In the genomic region with DNA sequence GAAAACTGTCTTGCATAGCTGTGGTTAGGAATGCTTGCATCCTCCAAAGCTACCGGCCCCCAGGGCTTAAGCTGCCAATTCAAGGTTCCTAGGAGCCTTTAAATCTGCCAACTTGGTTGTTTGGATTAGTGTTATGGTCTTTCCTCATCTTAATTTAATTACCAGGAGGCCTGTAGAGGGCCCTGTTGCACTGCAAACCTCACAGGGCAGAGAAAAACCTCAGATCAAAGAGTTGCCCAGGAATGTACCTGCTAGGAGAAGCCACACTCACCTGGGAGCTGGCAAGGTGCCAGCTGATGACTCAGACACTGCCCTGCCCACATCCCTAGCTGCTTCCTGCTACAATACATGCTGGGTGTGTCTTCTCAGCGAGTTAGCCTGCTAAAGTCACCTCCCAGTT, we compare ENCODE assay signal across 8 mouse cellular contexts. TPM values are rescaled to one million over a fixed set of nuclear protein-coding genes. Genes with fewer than 3 reads are reported as not detected.
DNase-seq lines count a peak whose midpoint lies in the region; ATAC-seq and TF ChIP-seq lines count a peak whose summit lies in the region.

No protein-coding gene starts in this region.

- H3K4me1 ChIP-seq in liver, embryonic 11.5 days (replicated peaks; ENCODE audit: control insufficient read depth, insufficient read depth, low read length): no peaks in the 10 kb centered on the region
- no peaks in the 10 kb centered on the region for H3K4me1 ChIP-seq in intestine, embryonic 15.5 days (replicated peaks)
- no peaks in the 10 kb centered on the region for H3K4me1 ChIP-seq in lung, embryonic 14.5 days (ENCODE audit: insufficient read depth)

- WGBS in liver, embryonic 11.5 days: 17% methylated on average over 2 of the region's 2 CpGs
- 13% methylated on average over 2 of the region's 2 CpGs for WGBS in intestine, embryonic 15.5 days
- whole genome bisulfite sequencing in lung, embryonic 14.5 days: 11% methylated on average over 2 of the region's 2 CpGs

- no peak overlapping the region for H3K27ac ChIP-seq in liver, embryonic 11.5 days (ENCODE audit: low read depth, low read length)
- H3K27ac ChIP-seq in intestine, embryonic 15.5 days: no peak overlapping the region
- no peak overlapping the region for H3K27ac ChIP-seq in lung, embryonic 14.5 days (ENCODE audit: low read depth)

- H3K9ac ChIP-seq in liver, embryonic 11.5 days (ENCODE audit: low read depth, low read length): no peak overlapping the region
- no peak overlapping the region for H3K9ac ChIP-seq in intestine, embryonic 15.5 days
- H3K9ac ChIP-seq in lung, embryonic 14.5 days: no peak overlapping the region

- H3K36me3 ChIP-seq in liver, embryonic 11.5 days (ENCODE audit: control insufficient read depth, insufficient read depth, low read length): no peaks in the 10 kb centered on the region
- no peaks in the 10 kb centered on the region for H3K36me3 ChIP-seq in intestine, embryonic 15.5 days
- H3K36me3 ChIP-seq in lung, embryonic 14.5 days (ENCODE audit: insufficient read depth): no peaks in the 10 kb centered on the region

- DNase-seq in liver: peak; percentile 6
- no peak for DNase-seq in liver, embryonic 11.5 days (ENCODE audit: low spot score)
- DNase-seq in adrenal gland, postnatal 14 days: peak; percentile 5
- peak; percentile 84 for DNase-seq in lung, embryonic 14.5 days
- peak; percentile 52 for DNase-seq in urinary bladder, adult 2 months (ENCODE audit: low spot score)
- DNase-seq in layer of hippocampus, adult 9-10 months (ENCODE audit: low spot score): no peak

- no peaks in the 10 kb centered on the region for H3K9me3 ChIP-seq in liver, embryonic 11.5 days (ENCODE audit: control insufficient read depth, low read length)
- no peaks in the 10 kb centered on the region for H3K9me3 ChIP-seq in intestine, embryonic 15.5 days
- H3K9me3 ChIP-seq in lung, embryonic 14.5 days (ENCODE audit: low read depth, low read length): no peaks in the 10 kb centered on the region

- TF ChIP-seq CTCF in lung, embryonic 14.5 days (IDR thresholded peaks at IDR 0.05; ENCODE audit: low read depth): peak; percentile 51

- no peak for ATAC-seq in liver, embryonic 11.5 days (replicated peaks; ENCODE audit: low FRiP score)
- peak; percentile 98 for ATAC-seq in intestine, embryonic 15.5 days
- ATAC-seq in lung, embryonic 14.5 days (ENCODE audit: insufficient read depth): peak; percentile 82
- no peak for ATAC-seq in erythroid progenitor cell, adult 5-6 weeks (replicated peaks; ENCODE audit: low FRiP score, poor library complexity, severe bottlenecking)

- no peaks in the 10 kb centered on the region for H3K27me3 ChIP-seq in liver, embryonic 11.5 days (replicated peaks; ENCODE audit: control insufficient read depth, insufficient read depth, low read length)
- no peaks in the 10 kb centered on the region for H3K27me3 ChIP-seq in intestine, embryonic 15.5 days (replicated peaks)
- H3K27me3 ChIP-seq in lung, embryonic 14.5 days (ENCODE audit: insufficient read depth, low read length): no peaks in the 10 kb centered on the region

- H3K4me3 ChIP-seq in liver, embryonic 11.5 days (ENCODE audit: low read depth, low read length): no peak overlapping the region
- no peak overlapping the region for H3K4me3 ChIP-seq in intestine, embryonic 15.5 days (replicated peaks)
- no peak overlapping the region for H3K4me3 ChIP-seq in lung, embryonic 14.5 days (ENCODE audit: low read depth, low read length)

- no peak overlapping the region for H3K4me2 ChIP-seq in liver, embryonic 11.5 days
- H3K4me2 ChIP-seq in intestine, embryonic 15.5 days (replicated peaks): no peak overlapping the region
- no peak overlapping the region for H3K4me2 ChIP-seq in lung, embryonic 14.5 days

RNA-seq across cellular contexts. Expression of a gene that starts 11.3 kb away (rescaled TPM):
- 0.22 TPM in 2 replicates for polyA plus RNA-seq in liver, embryonic 11.5 days (2014; fragmentation: Nextera tagmentation; extraction: Ambion mirVana)
- not detected in 2 replicates for total RNA-seq in adrenal gland, postnatal 14 days (2021)
- polyA plus RNA-seq in intestine, embryonic 15.5 days (2015; fragmentation: Nextera tagmentation; extraction: Ambion mirVana): not detected in 2 replicates
- polyA plus RNA-seq in lung, embryonic 14.5 days (2014; fragmentation: Nextera tagmentation; extraction: Ambion mirVana): 0.18 TPM in 1 of 2 replicates, not detected in the other
- 0.12 and 0.15 TPM in 2 replicates for polyA plus RNA-seq in urinary bladder, adult 2 months (2012; rRNA removed)
- not detected in 2 replicates for total RNA-seq in erythroid progenitor cell, adult 5-6 weeks (2015; ENCODE audit: low replicate concordance)
- not detected in 2 replicates for total RNA-seq in erythroid progenitor cell, adult 5-6 weeks (2017; ENCODE audit: low replicate concordance)

RNA-seq across cellular contexts. Expression of a gene that starts 35.9 kb away (rescaled TPM):
- polyA plus RNA-seq in liver, embryonic 11.5 days (2014; fragmentation: Nextera tagmentation; extraction: Ambion mirVana): 0.10 and 0.14 TPM in 2 replicates
- total RNA-seq in adrenal gland, postnatal 14 days (2021): 0.07 TPM in 1 of 2 replicates, not detected in the other
- polyA plus RNA-seq in intestine, embryonic 15.5 days (2015; fragmentation: Nextera tagmentation; extraction: Ambion mirVana): 1.2 TPM in 2 replicates
- 0.13 and 0.14 TPM in 2 replicates for polyA plus RNA-seq in lung, embryonic 14.5 days (2014; fragmentation: Nextera tagmentation; extraction: Ambion mirVana)
- polyA plus RNA-seq in urinary bladder, adult 2 months (2012; rRNA removed): 1.7 and 2.8 TPM in 2 replicates
- not detected in 2 replicates for total RNA-seq in erythroid progenitor cell, adult 5-6 weeks (2015; ENCODE audit: low replicate concordance)
- not detected in 2 replicates for total RNA-seq in erythroid progenitor cell, adult 5-6 weeks (2017; ENCODE audit: low replicate concordance)

Comparison
In these comparisons a context has a peak if more than half of its experiments do, and no peak if none do; other contexts are left out.
1. DNase-seq: peak in liver (single experiment), adrenal gland, postnatal 14 days (single experiment), lung, embryonic 14.5 days (single experiment) and urinary bladder, adult 2 months (single experiment); none in liver, embryonic 11.5 days (single experiment) and layer of hippocampus, adult 9-10 months (single experiment).
2. ATAC-seq: peak in intestine, embryonic 15.5 days (single experiment) and lung, embryonic 14.5 days (single experiment); none in liver, embryonic 11.5 days (single experiment) and erythroid progenitor cell, adult 5-6 weeks (single experiment).